Mouse (Mus musculus) embryonic facial prominence, embryonic 14.5 days (tissue): ENCODE data around the gene Sypl. TPM values are rescaled to one million over a fixed set of nuclear protein-coding genes. Genes with fewer than 3 reads are reported as not detected.
"Not testable (repeated sequence)": the region's sequence is repeated elsewhere in the genome, so short reads cannot be mapped to it uniquely, and the experiment has no call there.

Source experiments
- ATAC-seq: fragments of 200-750 bp; cut with Nextera tagmentation; 2 replicates; pipeline ENCODE4 v1.8.0; 2017; ENCODE audit warnings: low read depth, moderate number of reproducible peaks, moderate TSS enrichment
- DNase-seq: peaks from one replicate; pipeline ENCODE4 v3.0.0-alpha.2; 2015; ENCODE audit warnings: low spot score
- H3K27ac ChIP-seq: fragments of 300-500 bp; sonication (generic); replicated peaks from 2 replicates; pipeline ENCODE4 v1.5.1; 2014; ENCODE audit warnings: low read depth, mild to moderate bottlenecking, low read length, moderate library complexity
- H3K27me3 ChIP-seq: fragments of 300-500 bp; sonication (generic); replicated peaks from 2 replicates; pipeline ENCODE4 v1.6.1; 2014; ENCODE audit warnings: low read length; ENCODE audit not compliant: control insufficient read depth, insufficient read depth
- H3K36me3 ChIP-seq: fragments of 300-500 bp; sonication (generic); 2 replicates; pipeline ENCODE4 v1.6.1; 2014; ENCODE audit warnings: low read length, mixed read lengths; ENCODE audit not compliant: control insufficient read depth, insufficient read depth
- H3K4me1 ChIP-seq: fragments of 300-500 bp; sonication (generic); 2 replicates; pipeline ENCODE4 v1.6.1; 2014; ENCODE audit warnings: antibody characterized with exemption, low read length; ENCODE audit not compliant: control insufficient read depth, insufficient read depth
- H3K4me2 ChIP-seq: fragments of 300-500 bp; sonication (generic); 2 replicates; pipeline ENCODE4 v1.6.1; 2014; ENCODE audit warnings: low read depth, mild to moderate bottlenecking, low read length, moderate library complexity, mixed read lengths
- H3K4me3 ChIP-seq: fragments of 300-500 bp; sonication (generic); 2 replicates; pipeline ENCODE4 v1.5.1; 2014; ENCODE audit warnings: low read depth, mild to moderate bottlenecking, low read length
- H3K9ac ChIP-seq: fragments of 300-500 bp; sonication (generic); 2 replicates; pipeline ENCODE4 v1.6.1; 2014; ENCODE audit warnings: low read depth, mild to moderate bottlenecking, low read length, moderate library complexity, mixed read lengths
- H3K9me3 ChIP-seq: fragments of 300-500 bp; sonication (generic); 2 replicates; pipeline ENCODE4 v1.6.1; 2016; ENCODE audit warnings: low read length; ENCODE audit not compliant: control insufficient read depth
- WGBS: fragments of 180-500 bp; shearing (Covaris S2); extraction: QIAGEN DNeasy Blood & Tissue Kit; methylation state at CpG from one replicate; pipeline ENCODE4 v1.1.7; 2014; 5-methylcytosine and 5-hydroxymethylcytosine counted together
- polyA plus RNA-seq: library from polyadenylated mRNA; unstranded; fragments of >200 nt; fragmentation: Nextera tagmentation; extraction: Ambion mirVana; gene quantifications from 2 replicates; pipeline ENCODE4 v1.2.1, GENCODE M21; 2014

The Sypl gene
- polyA plus RNA-seq, 1 experiment from 2014 or later = 119 TPM

DNA sequence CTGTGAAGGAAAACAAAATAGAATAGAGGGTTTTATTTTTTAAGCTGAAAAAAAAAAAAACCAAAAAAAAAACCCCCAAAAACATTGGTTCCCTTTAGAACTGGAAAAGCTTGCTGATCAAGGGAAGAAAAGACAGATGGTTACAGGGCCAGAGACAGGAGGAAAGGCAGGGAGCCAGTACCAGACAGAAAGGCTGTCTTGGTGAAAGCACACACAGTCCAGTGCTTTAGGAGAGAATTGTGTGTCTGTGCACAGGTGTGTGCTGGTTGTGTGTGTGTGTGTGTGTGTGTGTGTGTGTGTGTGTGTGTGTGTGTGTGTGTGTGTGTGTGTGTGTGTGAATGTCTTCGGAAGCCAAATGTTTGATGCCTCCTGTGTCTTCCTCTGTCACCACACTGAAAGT is 28.9 kb downstream of the Sypl start:
- H3K27ac ChIP-seq = no peak overlapping the region
- no peaks in the 10 kb centered on the region for H3K36me3 ChIP-seq
- H3K27me3 ChIP-seq = no peaks in the 10 kb centered on the region
- no peak overlapping the region for H3K4me3 ChIP-seq
- no peaks in the 10 kb centered on the region for H3K9me3 ChIP-seq
- no peak overlapping the region for H3K4me2 ChIP-seq
- 86% methylated on average over 1 of the region's 1 CpGs for WGBS
- no peaks in the 10 kb centered on the region for H3K4me1 ChIP-seq
- ATAC-seq (no peak), DNase-seq (no peak)
- no peak overlapping the region for H3K9ac ChIP-seq

DNA sequence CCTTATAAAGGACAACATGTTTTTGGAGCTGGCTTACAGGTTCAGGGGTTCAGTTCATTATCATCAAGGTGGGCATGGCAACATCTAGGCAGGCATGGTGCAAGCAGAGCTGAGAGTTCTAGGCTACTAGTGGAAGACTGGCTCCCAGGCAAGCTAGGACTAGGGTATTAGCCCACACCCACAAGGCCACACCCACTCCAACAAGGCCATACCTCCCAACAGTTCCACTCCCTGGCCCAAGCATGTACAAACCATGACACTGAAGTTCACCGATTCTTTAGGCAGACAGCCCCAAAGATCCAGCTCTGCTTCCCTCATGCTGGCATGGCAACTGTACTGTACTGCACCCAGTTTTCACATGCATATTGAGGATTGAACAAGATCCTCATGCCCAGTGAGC is 29.4 kb downstream of the Sypl start:
- no peak overlapping the region for H3K9ac ChIP-seq
- no peaks in the 10 kb centered on the region for H3K27me3 ChIP-seq
- no peaks in the 10 kb centered on the region for H3K36me3 ChIP-seq
- 94% methylated on average over 1 of the region's 1 CpGs for WGBS
- no peak overlapping the region for H3K4me3 ChIP-seq
- no peaks in the 10 kb centered on the region for H3K9me3 ChIP-seq
- H3K27ac ChIP-seq = no peak overlapping the region
- no peaks in the 10 kb centered on the region for H3K4me1 ChIP-seq
- no peak overlapping the region for H3K4me2 ChIP-seq
- DNase-seq (no peak), ATAC-seq (no peak)

DNA sequence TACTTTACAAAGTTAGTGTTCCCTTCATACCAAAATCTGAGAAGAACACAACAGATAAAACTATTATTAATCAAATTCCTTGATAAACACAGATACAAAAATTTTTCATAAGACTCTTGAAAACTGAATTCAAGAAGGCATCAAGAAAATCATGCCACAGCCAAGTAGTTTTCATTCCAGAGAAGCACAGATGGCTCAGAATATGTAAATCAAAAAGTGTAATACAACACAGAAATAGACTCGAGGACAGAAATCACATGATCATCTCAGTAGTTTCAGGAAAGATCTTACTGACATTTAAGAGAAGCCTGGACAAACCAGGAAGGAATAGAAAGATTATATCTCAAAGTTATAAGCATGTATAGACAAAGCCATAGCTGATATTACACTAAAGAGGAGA is 32.6 kb downstream of the Sypl start:
- Histone ChIP-seq H3K4me2 (no peak overlapping the region), H3K27ac (no peak overlapping the region), H3K36me3 (no peaks in the 10 kb centered on the region), H3K9me3 (no peaks in the 10 kb centered on the region), H3K27me3 (no peaks in the 10 kb centered on the region), H3K9ac (no peak overlapping the region), H3K4me3 (no peak overlapping the region), H3K4me1 (no peaks in the 10 kb centered on the region)
- no peak for DNase-seq
- WGBS = 53% methylated on average over 1 of the region's 1 CpGs
- ATAC-seq = no peak

DNA sequence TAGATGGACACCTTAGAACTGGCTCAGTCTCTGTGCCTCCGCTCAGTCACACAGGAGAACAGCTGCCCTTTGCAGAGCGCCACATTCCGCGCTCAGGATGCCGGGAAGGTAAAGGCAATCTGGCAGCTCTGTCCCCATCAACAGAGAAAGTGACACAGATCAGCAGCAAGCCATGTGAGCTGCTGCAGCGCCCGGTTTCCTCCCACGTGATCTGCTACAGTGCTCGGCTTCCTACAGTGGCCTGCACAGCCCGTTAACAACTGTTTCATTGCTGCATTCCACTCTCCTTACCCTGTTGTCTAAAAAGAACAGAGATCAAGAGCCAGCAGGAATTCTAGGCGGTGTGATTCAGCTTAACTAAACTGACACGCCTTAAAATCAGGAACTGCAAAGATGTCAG is 36.0 kb downstream of the Sypl start:
- 65% methylated on average over 12 of the region's 12 CpGs for WGBS
- Histone ChIP-seq H3K4me3 (no peak overlapping the region), H3K4me1 (no peaks in the 10 kb centered on the region), H3K9ac (no peak overlapping the region), H3K27ac (no peak overlapping the region), H3K27me3 (no peaks in the 10 kb centered on the region), H3K4me2 (no peak overlapping the region), H3K36me3 (no peaks in the 10 kb centered on the region), H3K9me3 (no peaks in the 10 kb centered on the region)
- DNase-seq (peak; percentile 43), ATAC-seq (peak; percentile 62; the same call in 1 of the 2 replicates)

DNA sequence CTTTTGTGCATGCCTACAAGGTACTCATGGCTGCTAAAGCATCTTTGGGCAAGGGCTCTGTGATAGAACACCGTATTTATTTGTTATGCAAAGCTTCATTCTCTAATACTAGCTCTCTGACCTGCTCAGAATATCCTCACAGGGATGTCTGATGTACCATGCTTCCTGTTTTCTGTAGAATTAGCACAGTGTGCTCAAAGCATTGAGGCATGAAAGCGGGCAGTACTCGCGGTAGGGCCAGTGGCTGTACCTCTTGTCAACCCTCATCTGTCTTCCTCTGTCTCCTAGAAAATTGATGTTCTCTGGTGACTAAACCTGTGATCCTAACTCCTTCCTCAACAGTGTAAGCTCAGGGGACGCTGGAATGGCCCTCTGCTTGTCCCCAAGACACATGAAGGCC is 40.4 kb downstream of the Sypl start:
- no peak overlapping the region for H3K27ac ChIP-seq
- no peak overlapping the region for H3K4me3 ChIP-seq
- WGBS = 62% methylated on average over 5 of the region's 5 CpGs
- DNase-seq (no peak), ATAC-seq (no peak)
- no peaks in the 10 kb centered on the region for H3K36me3 ChIP-seq
- H3K9me3 ChIP-seq = no peaks in the 10 kb centered on the region
- no peaks in the 10 kb centered on the region for H3K27me3 ChIP-seq
- H3K9ac ChIP-seq = no peak overlapping the region
- H3K4me2 ChIP-seq = no peak overlapping the region
- peaks cover 10% of the 10 kb centered on the region for H3K4me1 ChIP-seq

DNA sequence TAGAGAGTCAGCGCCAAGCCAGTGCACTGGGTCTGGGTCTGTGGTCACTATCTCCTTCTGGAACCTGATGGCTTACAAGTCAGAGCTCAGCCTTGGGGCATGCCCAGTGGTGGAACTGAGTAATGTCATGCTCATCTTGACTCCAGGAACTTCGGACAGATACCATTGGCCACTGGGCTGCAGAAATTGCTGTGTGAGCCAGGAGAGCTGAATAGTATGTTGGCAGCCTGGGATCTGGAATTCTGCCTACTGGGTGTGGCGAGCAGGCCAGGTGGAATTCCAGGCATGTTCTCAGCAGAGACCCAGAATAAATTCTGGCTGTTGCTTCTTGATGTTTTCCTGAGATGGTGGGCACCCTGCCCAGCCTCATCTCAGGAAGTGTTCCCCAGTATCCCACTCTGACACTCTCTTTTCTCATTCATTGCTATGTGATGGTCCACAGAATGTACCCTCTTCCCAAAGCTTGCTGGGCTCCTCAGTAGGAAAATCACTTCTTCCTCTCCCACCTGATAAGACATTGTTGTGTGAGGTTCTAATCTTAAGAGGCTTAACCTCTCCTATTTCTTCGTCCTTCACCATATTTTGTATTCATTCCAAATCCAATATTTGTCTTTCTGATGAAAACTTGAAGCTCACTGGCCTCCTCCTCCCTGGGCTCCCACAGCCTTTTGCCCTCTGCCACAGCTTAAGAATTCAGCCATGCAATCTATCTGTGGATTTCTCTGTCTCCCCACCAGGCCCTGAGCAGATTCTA is 41.6 kb downstream of the Sypl start:
- DNase-seq = peak; percentile 39
- WGBS = 74% methylated on average over 4 of the region's 4 CpGs

DNA sequence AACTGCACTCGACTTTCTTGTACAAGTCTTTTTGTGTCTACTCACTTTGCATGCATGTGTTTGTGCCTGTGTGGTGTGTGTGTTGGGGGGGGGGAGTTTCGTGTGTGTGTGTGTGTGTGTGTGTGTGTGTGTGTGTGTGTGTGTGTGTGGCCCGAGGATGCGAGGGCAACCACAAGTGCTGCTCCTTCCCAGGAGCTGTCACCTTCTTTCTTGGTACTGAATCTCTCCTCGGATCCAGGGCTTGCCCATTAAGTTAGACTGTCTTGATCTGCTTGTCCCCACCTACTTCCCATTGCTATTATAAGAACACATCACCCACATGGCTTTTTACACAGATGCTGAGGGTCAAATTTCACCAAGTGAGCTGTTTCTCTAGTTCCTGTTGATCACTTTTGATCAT is 45.1 kb downstream of the Sypl start:
- no peaks in the 10 kb centered on the region for H3K9me3 ChIP-seq
- no peaks in the 10 kb centered on the region for H3K27me3 ChIP-seq

More for the DNA sequence above, 41.6 kb downstream of the Sypl start:
- Histone ChIP-seq H3K4me3 (no peak overlapping the region), H3K4me2 (no peak overlapping the region), H3K27me3 (no peaks in the 10 kb centered on the region), H3K27ac (no peak overlapping the region), H3K9ac (no peak overlapping the region), H3K4me1 (peaks cover 10% of the 10 kb centered on the region), H3K36me3 (no peaks in the 10 kb centered on the region), H3K9me3 (no peaks in the 10 kb centered on the region)
- ATAC-seq = no peak

DNA sequence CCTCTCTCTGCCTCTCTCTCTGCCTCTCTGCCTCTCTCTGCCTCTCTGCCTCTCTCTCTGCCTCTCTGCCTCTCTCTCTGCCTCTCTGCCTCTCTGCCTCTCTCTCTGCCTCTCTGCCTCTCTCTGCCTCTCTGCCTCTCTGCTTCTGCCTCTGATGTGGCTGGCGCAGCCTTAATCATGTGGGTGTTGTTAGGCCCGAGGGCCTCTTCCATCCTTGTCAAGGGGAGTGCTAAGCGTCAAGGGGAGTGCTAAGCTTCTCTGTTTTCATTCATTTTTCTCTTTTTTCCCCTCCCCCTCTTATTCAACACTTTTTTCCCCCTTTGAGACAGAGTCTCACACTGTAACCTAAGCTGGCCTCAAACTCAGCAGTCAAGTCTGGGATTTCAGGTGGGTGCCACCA is 46.1 kb downstream of the Sypl start:
- peak; percentile 56; the same call in 1 of the 2 replicates for ATAC-seq
- H3K4me2 ChIP-seq, H3K27ac ChIP-seq: not testable (repeated sequence)

More for the DNA sequence above, 45.1 kb downstream of the Sypl start:
- Histone ChIP-seq H3K9ac (no peak overlapping the region), H3K4me1 (peaks cover 10% of the 10 kb centered on the region), H3K27ac (no peak overlapping the region), H3K36me3 (no peaks in the 10 kb centered on the region), H3K4me2 (no peak overlapping the region), H3K4me3 (no peak overlapping the region)
- WGBS = 61% methylated on average over 5 of the region's 5 CpGs
- ATAC-seq = no peak
- DNase-seq = no peak

DNA sequence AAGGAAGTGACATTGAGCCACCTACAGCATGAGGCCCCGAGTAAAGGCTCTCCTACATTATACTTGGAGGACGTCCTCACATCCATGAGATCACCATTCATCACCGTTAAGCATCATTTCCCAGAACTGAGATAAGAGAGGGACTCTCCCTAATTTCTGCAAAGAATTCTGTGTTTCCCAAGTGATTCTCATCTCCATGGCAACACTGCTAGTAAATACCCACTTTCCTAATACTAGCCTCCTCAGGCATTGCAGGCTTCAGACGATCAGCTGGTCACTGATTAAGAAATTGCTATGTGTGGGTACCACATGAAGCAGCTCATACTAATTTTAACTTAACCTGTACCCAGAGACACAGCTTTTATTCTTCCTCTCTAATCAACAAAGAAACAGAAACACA is 46.7 kb downstream of the Sypl start:
- 66% methylated on average over 4 of the region's 4 CpGs for WGBS
- H3K9me3 ChIP-seq = no peaks in the 10 kb centered on the region
- peak; percentile 26; the same call in 1 of the 2 replicates for ATAC-seq
- no peaks in the 10 kb centered on the region for H3K27me3 ChIP-seq
- no peak overlapping the region for H3K4me3 ChIP-seq
- no peak overlapping the region for H3K4me2 ChIP-seq
- no peak overlapping the region for H3K9ac ChIP-seq
- no peak for DNase-seq
- peaks cover 4% of the 10 kb centered on the region for H3K4me1 ChIP-seq
- H3K36me3 ChIP-seq = no peaks in the 10 kb centered on the region
- no peak overlapping the region for H3K27ac ChIP-seq

More for the DNA sequence above, 46.1 kb downstream of the Sypl start:
- not testable (repeated sequence) for H3K9ac ChIP-seq, H3K9me3 ChIP-seq, DNase-seq, H3K36me3 ChIP-seq, H3K4me3 ChIP-seq, H3K27me3 ChIP-seq
- H3K4me1 ChIP-seq = peaks cover 10% of the 10 kb centered on the region
- WGBS = 16% methylated on average over 3 of the region's 3 CpGs
